Mouse (Mus musculus) brain, adult 2 months (tissue): Measurements from ENCODE around the gene Dcaf4.

Source experiments
- DNase-seq: peaks from one replicate; pipeline ENCODE4 v3.0.0; 2011; ENCODE audit warnings: low read depth, low spot score

Gene Dcaf4

GRCm38 (mm10) chr12:83544791-83545190 lies 24.5 kb downstream of the Dcaf4 start:
- DNase-seq = no peak

- DNase-seq = no peak
Measured at GRCm38 (mm10) chr12:83551305-83551704, 31.0 kb downstream of the Dcaf4 start.

- no peak for DNase-seq
Measured at GRCm38 (mm10) chr12:83553816-83554215, 33.5 kb downstream of the Dcaf4 start.

- DNase-seq = no peak
Measured at GRCm38 (mm10) chr12:83555605-83556004, 35.3 kb downstream of the Dcaf4 start.

GRCm38 (mm10) chr12:83558496-83558895 lies 38.2 kb downstream of the Dcaf4 start:
- DNase-seq = peak; percentile 48

DNA sequence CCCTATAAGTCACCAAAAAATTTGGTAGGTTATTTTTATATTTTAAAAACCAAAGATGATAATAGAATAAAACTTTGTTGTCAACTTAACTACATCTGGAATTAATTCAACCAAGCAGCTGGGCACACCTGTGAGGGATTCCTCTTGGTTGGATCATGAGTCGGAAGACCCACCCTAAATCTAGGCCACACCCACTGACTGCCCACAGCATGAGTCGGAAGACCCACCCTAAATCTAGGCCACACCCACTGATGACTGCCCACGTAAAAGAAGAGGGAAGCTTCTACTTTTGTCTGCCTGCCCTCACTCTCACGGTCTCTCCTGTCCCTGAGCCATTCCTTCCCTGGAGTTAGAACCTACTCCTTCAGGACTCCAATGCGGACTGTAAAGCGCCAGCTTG lies 39.9 kb downstream of the Dcaf4 start:
- DNase-seq = no peak

DNA sequence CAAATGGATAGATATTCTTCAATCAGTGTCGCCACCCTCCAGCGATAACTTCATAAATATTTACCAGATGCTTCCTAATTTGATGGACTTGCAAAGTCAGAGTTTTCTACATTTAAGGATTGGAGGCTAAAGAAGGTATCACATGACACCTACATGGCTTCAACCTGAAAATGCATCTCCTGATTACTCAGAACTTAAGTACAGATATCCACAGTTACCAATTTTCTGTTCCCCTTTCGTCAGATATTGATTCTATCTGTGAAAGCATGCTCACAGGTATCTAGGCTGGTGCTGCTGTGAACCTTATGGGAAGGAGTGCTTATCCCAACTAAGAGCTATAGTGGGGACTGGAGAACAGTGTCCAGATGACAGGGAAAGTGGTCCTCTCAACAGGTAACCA lies 42.3 kb downstream of the Dcaf4 start:
- DNase-seq = no peak

- no peak for DNase-seq
Measured at GRCm38 (mm10) chr12:83569866-83570265, 49.6 kb downstream of the Dcaf4 start.

DNA sequence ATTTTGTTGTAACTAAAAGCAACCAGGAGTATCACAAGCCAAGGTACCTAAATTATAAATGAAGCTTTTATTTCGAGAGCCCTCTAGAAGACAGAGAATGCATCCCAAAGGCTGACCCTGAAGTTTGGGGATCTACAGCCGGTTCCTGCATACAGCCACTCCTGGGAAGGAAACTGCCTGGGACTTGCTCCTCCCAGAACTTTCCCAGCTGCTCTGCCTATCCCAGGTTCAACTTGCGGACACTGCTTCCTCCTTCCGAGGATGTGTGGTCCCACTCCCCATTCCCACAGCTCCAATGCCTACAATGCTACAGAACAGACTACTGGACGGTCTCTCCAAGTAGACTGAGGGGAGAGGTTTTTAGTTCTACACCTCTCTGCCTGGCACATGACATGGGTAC lies 52.5 kb downstream of the Dcaf4 start:
- no peak for DNase-seq

- DNase-seq = no peak
Measured at GRCm38 (mm10) chr12:83577445-83577844, 57.2 kb downstream of the Dcaf4 start.

- DNase-seq = no peak
Measured at GRCm38 (mm10) chr12:83578356-83578755, 58.1 kb downstream of the Dcaf4 start.

DNA sequence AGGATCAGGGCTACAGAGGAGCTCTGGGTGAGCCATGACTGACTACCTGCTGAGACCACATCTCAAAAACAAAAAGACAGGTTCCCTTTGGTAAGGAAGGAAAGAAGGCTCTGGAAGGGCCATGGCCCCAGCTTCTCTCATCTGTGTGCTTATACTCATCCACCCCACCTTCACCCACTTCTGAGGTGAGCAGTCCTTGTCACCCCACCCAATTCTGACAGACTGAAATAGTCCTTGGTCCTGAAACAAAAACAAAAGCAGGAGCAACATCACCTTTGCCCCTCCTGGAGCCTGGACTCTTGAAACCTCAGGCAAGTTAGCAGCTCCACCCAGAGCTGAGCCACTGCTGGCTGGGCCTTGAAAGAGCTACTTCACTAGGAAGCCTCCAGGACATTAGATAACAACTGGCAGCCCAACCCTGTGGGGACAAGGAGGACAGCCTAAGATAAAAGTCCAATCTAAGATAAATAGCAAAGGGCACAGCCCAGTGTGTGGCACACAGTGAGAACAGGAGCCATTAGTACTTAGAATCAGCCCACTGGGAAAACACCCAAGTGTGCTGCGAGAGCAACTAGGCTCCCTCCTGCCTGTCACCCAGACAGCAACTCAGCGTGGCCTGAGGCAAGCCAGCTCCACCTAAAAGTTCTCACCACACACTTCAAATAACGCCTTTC lies 58.8 kb downstream of the Dcaf4 start:
- DNase-seq = peak; percentile 18

DNA sequence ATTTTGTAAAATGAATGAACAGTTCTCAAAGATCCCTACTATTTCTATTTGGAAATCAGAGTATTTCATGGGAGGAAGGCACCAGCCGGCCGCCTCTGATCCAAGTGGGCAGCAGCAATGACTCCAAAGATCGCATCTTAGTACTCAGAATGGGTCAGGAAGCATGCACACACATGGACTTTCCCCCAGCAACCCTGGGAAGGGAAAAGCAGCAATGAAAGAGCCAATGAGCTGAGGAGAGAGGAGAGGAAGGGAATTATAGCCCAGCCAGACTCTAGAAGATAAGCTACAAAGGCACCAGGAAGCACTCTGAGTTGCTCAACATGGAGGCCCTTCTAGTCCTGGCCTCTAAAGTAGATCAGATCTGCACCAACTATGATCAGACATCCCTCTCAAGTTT lies 60.0 kb downstream of the Dcaf4 start:
- DNase-seq = no peak

DNA sequence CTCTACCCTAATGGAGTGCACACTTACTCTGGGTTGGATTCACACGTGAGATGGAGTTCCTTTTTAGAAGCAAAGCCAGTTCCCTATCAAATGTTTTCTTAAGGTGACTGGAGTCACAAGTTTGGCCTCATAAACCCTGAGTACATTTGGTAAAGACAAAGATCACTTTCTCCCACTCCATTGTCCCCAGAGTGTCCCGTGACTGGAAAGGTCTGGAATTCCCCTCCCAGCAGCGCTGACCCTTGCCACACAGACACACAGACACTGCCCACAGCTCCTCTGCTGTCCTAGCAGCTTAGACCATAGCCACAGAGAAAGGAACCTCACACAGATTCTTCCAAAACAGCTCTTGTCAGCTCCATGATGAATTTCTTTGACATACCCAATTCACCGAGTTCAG lies 61.8 kb downstream of the Dcaf4 start:
- no peak for DNase-seq

- DNase-seq = peak; percentile 77
Measured at GRCm38 (mm10) chr12:83582747-83583146, 62.5 kb downstream of the Dcaf4 start.

GRCm38 (mm10) chr12:83586628-83587027 lies 66.4 kb downstream of the Dcaf4 start:
- DNase-seq = no peak
